Mouse (Mus musculus): ENCODE results near the gene Mertk.
A peak's percentile ranks its signal among the peaks of the same experiment; 100 is the strongest.

DNA sequence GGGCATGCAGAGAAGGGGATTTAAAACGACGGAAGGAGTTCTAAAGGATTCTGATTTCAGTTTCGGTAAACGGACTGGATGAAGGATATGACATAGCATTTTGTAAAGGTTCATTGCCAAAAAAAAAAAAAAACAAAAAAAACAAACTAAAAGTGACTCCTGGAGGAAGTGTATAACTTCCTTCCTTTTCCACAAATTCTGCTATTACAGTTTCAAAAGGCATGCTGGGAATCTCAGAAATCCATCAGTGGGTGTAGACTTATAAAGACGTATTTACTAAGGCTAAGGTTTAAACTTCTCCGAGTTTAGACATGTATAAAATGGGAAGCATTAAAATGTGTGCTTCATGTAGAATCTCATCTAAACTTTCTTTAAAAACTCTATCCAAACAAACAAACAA, 52.3 kb downstream of the Mertk start:
- TF ChIP-seq CTCF (IDR thresholded peaks at IDR 0.05; ENCODE audit: low read depth) (no peak), EP300 (IDR thresholded peaks at IDR 0.05; ENCODE audit: low read depth) (peak; percentile 63; the same call in 1 of the 2 replicates)

Measured in liver, postnatal 0 days (tissue).